Mouse (Mus musculus) MEL (cell line): ENCODE data around the gene Secisbp2. TPM values are rescaled to one million over a fixed set of nuclear protein-coding genes. Genes with fewer than 3 reads are reported as not detected.
A peak's percentile ranks its signal among the peaks of the same experiment; 100 is the strongest.

Experiments
- DNase-seq: peaks from one replicate; pipeline ENCODE4 v3.0.0; 2011; ENCODE audit warnings: low read depth, low spot score
- H3K27ac ChIP-seq: 2 replicates; pipeline ENCODE4 v1.5.1; 2012; ENCODE audit warnings: low read depth, mild to moderate bottlenecking, control low read depth, low read length, moderate library complexity; ENCODE audit not compliant: control insufficient read depth
- H3K27me3 ChIP-seq, 2 experiments: fragments of 150-350 bp in 1 of 2; sonication (generic) in 1 of 2; 2 replicates each; pipeline ENCODE4 v1.6.1; 2012; ENCODE audit warnings: low read length in 2 of 2, mild to moderate bottlenecking in 2 of 2, improper control_type of control experiment in 1 of 2, moderate library complexity in 1 of 2; ENCODE audit not compliant: insufficient read depth in 2 of 2, control insufficient read depth in 1 of 2
- H3K36me3 ChIP-seq, 2 experiments: 2 replicates each; pipeline ENCODE4 v1.6.1; 2012 to 2014; ENCODE audit warnings: low read length in 2 of 2, improper control_type of control experiment in 1 of 2, inconsistent platforms in 1 of 2, mild to moderate bottlenecking in 1 of 2; ENCODE audit not compliant: insufficient read depth in 2 of 2, control insufficient read depth in 1 of 2
- H3K4me1 ChIP-seq, 2 experiments: fragments of 150-350 bp in 1 of 2; sonication (generic) in 1 of 2; 2 replicates each; pipeline ENCODE4 v1.6.1; 2012; ENCODE audit warnings: low read length in 2 of 2, improper control_type of control experiment in 1 of 2, mild to moderate bottlenecking in 1 of 2; ENCODE audit not compliant: insufficient read depth in 2 of 2, control insufficient read depth in 1 of 2
- H3K4me3 ChIP-seq, 2 experiments: fragments of 150-350 bp in 1 of 2; sonication (generic) in 1 of 2; 2 replicates each; pipeline ENCODE4 v1.5.1; 2012; ENCODE audit warnings: low read depth in 2 of 2, low read length in 2 of 2, mild to moderate bottlenecking in 2 of 2, moderate library complexity in 2 of 2, control low read depth in 1 of 2, improper control_type of control experiment in 1 of 2; ENCODE audit not compliant: control insufficient read depth in 1 of 2, insufficient read depth in 1 of 2
- H3K79me2 ChIP-seq: 2 replicates; pipeline ENCODE4 v1.6.1; 2012; ENCODE audit warnings: mild to moderate bottlenecking, low read length, moderate library complexity; ENCODE audit not compliant: control insufficient read depth, poor library complexity, insufficient read depth
- H3K9ac ChIP-seq: 2 replicates; pipeline ENCODE4 v1.6.1; 2012; ENCODE audit warnings: low read depth, mild to moderate bottlenecking, control low read depth, low read length, moderate library complexity; ENCODE audit not compliant: control insufficient read depth, poor library complexity, severe bottlenecking
- H3K9me3 ChIP-seq: fragments of 150-350 bp; sonication (generic); replicated peaks from 2 replicates; pipeline ENCODE4 v1.6.1; 2012; ENCODE audit warnings: mild to moderate bottlenecking, low read length, improper control_type of control experiment, moderate library complexity; ENCODE audit not compliant: insufficient read depth
- CHD1 ChIP-seq: IDR thresholded peaks from 2 replicates; pipeline ENCODE4 v1.6.1; 2012; ENCODE audit warnings: low read depth, mild to moderate bottlenecking, inconsistent platforms, low read length, improper control_type of control experiment
- CTCF ChIP-seq, 3 experiments: IDR thresholded peaks in 2 of 3; conservative IDR thresholded peaks in 1 of 3; 2 replicates each; pipeline ENCODE4 v1.5.1; 2011 to 2012; ENCODE audit warnings: low read length in 3 of 3, low read depth in 2 of 3, mild to moderate bottlenecking in 2 of 3, improper control_type of control experiment in 1 of 3, inconsistent platforms in 1 of 3, mixed read lengths in 1 of 3, moderate library complexity in 1 of 3; ENCODE audit not compliant: control insufficient read depth in 1 of 3, insufficient read depth in 1 of 3, poor library complexity in 1 of 3, severe bottlenecking in 1 of 3
- E2F4 ChIP-seq: IDR thresholded peaks from 2 replicates; pipeline ENCODE4 v1.6.1; 2011; ENCODE audit warnings: low read depth, low read length, improper control_type of control experiment, borderline replicate concordance
- EP300 ChIP-seq, 2 experiments: IDR thresholded peaks; 2 replicates each; pipeline ENCODE4 v1.6.1; 2011; ENCODE audit warnings: improper control_type of control experiment in 2 of 2, low read length in 2 of 2, low read depth in 1 of 2, mild to moderate bottlenecking in 1 of 2
- ETS1 ChIP-seq: IDR thresholded peaks from 2 replicates; pipeline ENCODE4 v1.6.1; 2012; ENCODE audit warnings: low read depth, mild to moderate bottlenecking, inconsistent platforms, low read length, improper control_type of control experiment, moderate library complexity
- GABPA ChIP-seq: IDR thresholded peaks from 2 replicates; pipeline ENCODE4 v1.6.1; 2012; ENCODE audit warnings: low read depth, mild to moderate bottlenecking, inconsistent platforms, low read length, improper control_type of control experiment, moderate library complexity
- GATA1 ChIP-seq: IDR thresholded peaks from 2 replicates; pipeline ENCODE4 v1.6.1; 2011; ENCODE audit warnings: low read depth, low read length, improper control_type of control experiment
- JUND ChIP-seq: IDR thresholded peaks from 2 replicates; pipeline ENCODE4 v1.6.1; 2011; ENCODE audit warnings: low read depth, mild to moderate bottlenecking, improper control_type of control experiment, low read length
- KAT2A ChIP-seq: conservative IDR thresholded peaks from 2 replicates; pipeline ENCODE4 v1.6.1; 2012; ENCODE audit warnings: low read depth, low read length, improper control_type of control experiment, inconsistent platforms
- MAX ChIP-seq: IDR thresholded peaks from 2 replicates; pipeline ENCODE4 v1.6.1; 2011; ENCODE audit warnings: low read length, improper control_type of control experiment
- MAZ ChIP-seq: IDR thresholded peaks from 2 replicates; pipeline ENCODE4 v1.6.1; 2012; ENCODE audit warnings: low read depth, mild to moderate bottlenecking, inconsistent platforms, low read length, improper control_type of control experiment
- MXI1 ChIP-seq: IDR thresholded peaks from 2 replicates; pipeline ENCODE4 v1.6.1; 2011; ENCODE audit warnings: mild to moderate bottlenecking, low read depth, low read length, improper control_type of control experiment
- NELFE ChIP-seq: IDR thresholded peaks from 2 replicates; pipeline ENCODE4 v1.6.1; 2011; ENCODE audit warnings: low read depth, low read length, improper control_type of control experiment
- NRF1 ChIP-seq: IDR thresholded peaks from 2 replicates; pipeline ENCODE4 v1.6.1; 2014; ENCODE audit warnings: low read depth, mild to moderate bottlenecking, inconsistent platforms, low read length, improper control_type of control experiment, moderate library complexity; ENCODE audit not compliant: poor library complexity, insufficient read depth, severe bottlenecking
- POLR2A ChIP-seq, 2 experiments: IDR thresholded peaks; 2 replicates each; pipeline ENCODE4 v1.6.1; 2011 to 2012; ENCODE audit warnings: low read length in 2 of 2, mild to moderate bottlenecking in 2 of 2, control low read depth in 1 of 2, improper control_type of control experiment in 1 of 2, low read depth in 1 of 2, moderate library complexity in 1 of 2; ENCODE audit not compliant: control insufficient read depth in 1 of 2, insufficient read depth in 1 of 2, poor library complexity in 1 of 2
- SIN3A ChIP-seq: IDR thresholded peaks from 2 replicates; pipeline ENCODE4 v1.6.1; 2012; ENCODE audit warnings: low read length, improper control_type of control experiment, inconsistent platforms
- SMC3 ChIP-seq: IDR thresholded peaks from 2 replicates; pipeline ENCODE4 v1.6.1; 2011; ENCODE audit warnings: low read depth, low read length, improper control_type of control experiment
- TAL1 ChIP-seq: IDR thresholded peaks from 2 replicates; pipeline ENCODE4 v1.6.1; 2012; ENCODE audit warnings: mild to moderate bottlenecking, inconsistent platforms, low read length, moderate library complexity, mixed read lengths
- TBP ChIP-seq: IDR thresholded peaks from 2 replicates; pipeline ENCODE4 v1.8.0; 2011; ENCODE audit warnings: low read depth, low read length, improper control_type of control experiment
- TCF12 ChIP-seq: IDR thresholded peaks from 2 replicates; pipeline ENCODE4 v1.6.1; 2014; ENCODE audit warnings: low read depth, mild to moderate bottlenecking, inconsistent platforms, low read length, improper control_type of control experiment, moderate library complexity
- UBTF ChIP-seq: IDR thresholded peaks from 2 replicates; pipeline ENCODE4 v1.6.1; 2012; ENCODE audit warnings: low read depth, mild to moderate bottlenecking, inconsistent platforms, low read length, improper control_type of control experiment, moderate library complexity, borderline replicate concordance; ENCODE audit not compliant: insufficient read depth
- ZKSCAN1 ChIP-seq: IDR thresholded peaks from 2 replicates; pipeline ENCODE4 v1.6.1; 2012; ENCODE audit warnings: low read depth, mild to moderate bottlenecking, inconsistent platforms, low read length, improper control_type of control experiment, moderate library complexity
- ZMIZ1 ChIP-seq: IDR thresholded peaks from 2 replicates; pipeline ENCODE4 v1.6.1; 2012; ENCODE audit warnings: low read depth, mild to moderate bottlenecking, inconsistent platforms, low read length, improper control_type of control experiment, moderate library complexity
- polyA plus RNA-seq, 2 experiments: library from polyadenylated mRNA; stranded (reverse) in 1 of 2; unstranded in 1 of 2; fragments of >175 nt in 1 of 2; fragments of >200 nt in 1 of 2; gene quantifications; 2 replicates each; pipeline versions ENCODE4 v1.2.1 to v1.2.4; 2012; ENCODE audit warnings: low replicate concordance in 2 of 2, low read depth in 1 of 2; ENCODE audit not compliant: insufficient read length in 2 of 2, insufficient read depth in 1 of 2, missing spikeins in 1 of 2
- total RNA-seq: library from RNA; depleted of rRNA; stranded (reverse); fragments of 300-350 nt; gene quantifications from 2 replicates; pipeline ENCODE4 v1.2.3, GENCODE M21; 2012

Secisbp2 gene
- total and polyA plus RNA-seq, 3 experiments: 26.0 to 76.4 (median 28.5) TPM

DNA sequence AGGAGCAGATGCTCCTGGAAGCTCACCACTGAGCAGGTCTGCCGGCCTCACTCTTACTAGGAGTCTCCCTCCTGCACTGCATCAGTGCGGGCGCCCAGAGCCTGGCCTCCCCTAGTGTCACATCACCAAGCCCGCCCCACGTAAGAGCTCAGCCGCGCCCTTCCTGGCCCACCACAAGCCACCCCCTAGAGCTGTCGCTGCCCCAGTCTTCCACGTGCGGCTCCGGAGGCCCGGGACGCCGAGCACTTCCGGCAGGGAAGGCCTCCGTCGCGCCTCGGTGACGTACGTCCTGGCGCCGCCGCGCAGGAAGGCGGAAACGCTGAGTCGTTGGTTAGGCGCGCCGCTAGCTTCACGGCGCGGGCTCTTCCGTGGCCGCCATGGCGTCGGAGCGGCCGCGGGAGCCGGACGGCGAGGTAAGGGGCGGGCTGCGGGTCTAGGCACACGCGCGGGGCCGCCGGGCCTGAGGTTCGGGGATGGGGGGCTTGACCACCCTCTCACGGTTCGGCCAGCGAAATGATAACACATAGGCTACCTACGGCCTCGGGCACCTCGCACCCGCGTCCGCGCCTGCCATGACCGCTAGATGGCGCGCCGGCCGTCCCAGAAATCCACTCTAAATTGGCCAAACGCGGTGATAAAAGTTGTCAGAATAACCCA is at the start of gene Secisbp2 (continued):
- TF ChIP-seq CHD1: no peak; the same call in 1 of the 2 replicates
- TF ChIP-seq MAX: peak; percentile 98
- no peak for TF ChIP-seq GABPA
- peak; percentile 87; the same call in 1 of the 2 replicates for TF ChIP-seq MAZ
- peak; percentile 94 for TF ChIP-seq ZMIZ1

DNA sequence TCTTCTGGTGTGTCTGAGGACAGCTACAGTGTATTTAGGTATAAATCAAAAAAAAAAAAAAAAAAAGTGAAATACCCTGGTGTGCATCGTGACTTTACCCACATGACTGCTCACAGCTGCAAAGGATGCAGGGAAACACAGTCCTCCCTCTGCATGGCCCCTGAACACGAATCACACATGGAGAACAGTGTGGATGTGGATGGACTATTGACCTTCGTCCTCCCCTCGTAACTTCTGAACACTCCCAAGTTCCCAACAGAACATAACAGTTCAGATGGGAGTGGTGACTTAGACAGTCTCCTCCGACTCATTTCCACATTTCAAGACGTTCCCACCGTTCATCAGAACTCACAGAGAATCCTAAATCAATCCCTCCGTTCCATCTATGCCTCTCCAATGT is 48.7 kb upstream of the Secisbp2 start:
- Histone ChIP-seq H3K27ac (no peak overlapping the region), H3K9me3 (no peaks in the 10 kb centered on the region), H3K36me3 (no peaks in the 10 kb centered on the region), H3K4me1 (no peaks in the 10 kb centered on the region), H3K79me2 (no peaks in the 10 kb centered on the region), H3K9ac (no peak overlapping the region), H3K27me3 (no peaks in the 10 kb centered on the region), H3K4me3 (no peak overlapping the region)
- TF ChIP-seq ZKSCAN1 (no peak), MAX (no peak), EP300 (IDR thresholded peaks at IDR 0.05; ENCODE audit: low read depth in 1 of 2, low read length in 2 of 2) (no peak), E2F4 (no peak), CTCF (IDR thresholded peaks at IDR 0.05 in 2 of 3, conservative IDR thresholded peaks at IDR 0.05 in 1 of 3; ENCODE audit: control insufficient read depth in 1 of 3, insufficient read depth in 1 of 3, low read depth in 2 of 3, low read length in 3 of 3, poor library complexity in 1 of 3, severe bottlenecking in 1 of 3) (no peak), ZMIZ1 (no peak), TBP (no peak), KAT2A (no peak), NRF1 (no peak), ETS1 (no peak), GATA1 (no peak), SMC3 (no peak), TCF12 (no peak)
- no peak for DNase-seq

DNA sequence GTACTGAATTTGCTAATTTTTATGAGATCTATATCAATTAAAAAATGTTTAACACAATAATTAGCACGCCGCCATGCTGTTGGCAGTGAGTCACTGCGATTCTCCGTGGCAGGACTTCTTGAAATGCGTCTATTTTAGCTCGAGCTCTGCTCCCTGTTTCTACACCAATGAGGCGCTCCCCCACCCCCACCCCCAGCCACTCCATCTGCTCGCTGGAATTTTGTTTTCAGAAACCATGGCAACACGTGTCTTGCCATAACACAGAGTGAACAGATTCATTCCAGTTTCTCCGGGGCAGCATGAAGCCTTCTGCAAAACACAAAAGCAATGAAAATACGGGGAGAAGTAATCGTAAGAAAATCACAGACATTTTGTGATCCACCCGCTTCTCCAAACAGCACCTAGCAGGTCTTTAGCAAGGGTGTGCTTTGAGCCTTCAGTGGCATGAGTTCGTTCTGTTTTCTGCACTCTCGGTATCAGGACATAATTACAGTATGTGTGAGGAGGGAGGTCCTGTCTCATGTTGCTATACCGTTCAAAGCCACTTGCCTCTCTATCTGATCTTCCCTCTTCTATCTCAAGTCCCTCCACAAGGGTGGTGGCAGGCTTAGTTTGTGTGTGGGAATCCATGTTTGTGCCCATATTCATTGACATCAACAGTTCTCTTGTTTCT is 48.1 kb upstream of the Secisbp2 start:
- Histone ChIP-seq H3K79me2 (no peaks in the 10 kb centered on the region), H3K36me3 (no peaks in the 10 kb centered on the region), H3K4me1 (no peaks in the 10 kb centered on the region), H3K9ac (no peak overlapping the region), H3K27me3 (no peaks in the 10 kb centered on the region), H3K4me3 (no peak overlapping the region), H3K27ac (no peak overlapping the region), H3K9me3 (no peaks in the 10 kb centered on the region)
- TF ChIP-seq TAL1 (no peak), TBP (no peak), KAT2A (no peak), ZMIZ1 (no peak), POLR2A (IDR thresholded peaks at IDR 0.05; ENCODE audit: control insufficient read depth in 1 of 2, insufficient read depth in 1 of 2, low read depth in 1 of 2, low read length in 2 of 2, poor library complexity in 1 of 2) (no peak), TCF12 (no peak), NELFE (no peak), UBTF (no peak), MXI1 (no peak), SMC3 (no peak), EP300 (IDR thresholded peaks at IDR 0.05; ENCODE audit: low read depth in 1 of 2, low read length in 2 of 2) (no peak), JUND (no peak), SIN3A (no peak)
- DNase-seq: no peak
